Mouse (Mus musculus) central nervous system, embryonic 14 days (tissue): Measurements from ENCODE around the gene Adamts9. TPM values are rescaled to one million over a fixed set of nuclear protein-coding genes. Genes with fewer than 3 reads are reported as not detected.

Experiments used
- polyA plus RNA-seq: library from polyadenylated mRNA; depleted of rRNA; stranded (reverse); fragments of >200 nt; gene quantifications from 2 replicates; pipeline ENCODE4 v1.2.3, GENCODE M21; 2012; rRNA removed

Adamts9 gene
- polyA plus RNA-seq: 2.5 and 6.2 TPM in 2 replicates

GRCm38 (mm10) chr6:92943057-92943781 lies at the start of gene Adamts9:
Gene Adamts9 (minus strand): TSS chr6:92943492.

GRCm38 (mm10) chr6:92869089-92869581 lies 74.2 kb downstream of the Adamts9 start, which contains the start of gene Gm15737:
Gene Gm15737 (plus strand): TSS chr6:92869357.

GRCm38 (mm10) chr6:92816311-92816751 lies 127.0 kb downstream of the Adamts9 start, which contains the start of gene A730049H05Rik:
Gene A730049H05Rik (plus strand): TSS chr6:92816478.

Other genes starting within 250 kb of the Adamts9 start
- 8.5 and 10.8 TPM in 2 replicates for gene Prickle2, start 237.3 kb downstream of the Adamts9 start, polyA plus RNA-seq
- gene A730049H05Rik, start 127.0 kb downstream of the Adamts9 start, polyA plus RNA-seq: 0.47 and 0.55 TPM in 2 replicates
- gene Gm15737, start 74.1 kb downstream of the Adamts9 start, polyA plus RNA-seq: not detected in 2 replicates